Mouse (Mus musculus): ENCODE measurements around the gene Pafah1b3. TPM values are rescaled to one million over a fixed set of nuclear protein-coding genes. Genes with fewer than 3 reads are reported as not detected.

Gene Pafah1b3
- total and polyA plus RNA-seq, 3 experiments = 41.3 to 79.2 (median 76.9) TPM

- Histone ChIP-seq H3K4me1 (ENCODE audit: insufficient read depth, low read depth, low read length) (peaks cover 31% of the 10 kb centered on the region), H3K9me3 (replicated peaks) (no peaks in the 10 kb centered on the region), H3K36me3 (replicated peaks) (peaks cover 13% of the 10 kb centered on the region), H3K4me3 (ENCODE audit: low read depth, low read length) (peak overlapping the region; percentile 53; the same call in 1 of the 2 replicates), H3K27me3 (ENCODE audit: insufficient read depth, low read length) (peaks cover 45% of the 10 kb centered on the region)
- TF ChIP-seq TAL1 (conservative IDR thresholded peaks at IDR 0.05; ENCODE audit: low read depth, low read length) (no peak), POLR2AphosphoS5 (IDR thresholded peaks at IDR 0.05; ENCODE audit: insufficient replicate concordance, low read depth, low read length) (no peak), GATA1 (IDR thresholded peaks at IDR 0.05; ENCODE audit: borderline replicate concordance, low read length) (no peak), CTCF (IDR thresholded peaks at IDR 0.05; ENCODE audit: low read depth, low read length) (no peak), GATA2 (IDR thresholded peaks at IDR 0.05; ENCODE audit: borderline replicate concordance, low read depth, low read length) (no peak)
- DNase-seq (ENCODE audit: low spot score) (no peak), ATAC-seq (ENCODE audit: extremely low read depth, insufficient number of reproducible peaks, low FRiP score, poor library complexity, severe bottlenecking) (no peak)
Measured at GRCm38 (mm10) chr7:25315306-25316041, 17.7 kb upstream of the Pafah1b3 start.

GRCm38 (mm10) chr7:25314606-25315305 is 17.0 kb upstream of the Pafah1b3 start:
- TF ChIP-seq POLR2AphosphoS5 (IDR thresholded peaks at IDR 0.05; ENCODE audit: insufficient replicate concordance, low read depth, low read length) (no peak), GATA1 (IDR thresholded peaks at IDR 0.05; ENCODE audit: borderline replicate concordance, low read length) (no peak)
- peaks cover 48% of the 10 kb centered on the region for H3K27me3 ChIP-seq (ENCODE audit: insufficient read depth, low read length)
- peaks cover 9% of the 10 kb centered on the region for H3K36me3 ChIP-seq (replicated peaks)
- peaks cover 31% of the 10 kb centered on the region for H3K4me1 ChIP-seq (ENCODE audit: insufficient read depth, low read depth, low read length)
- DNase-seq (ENCODE audit: low spot score) (no peak), ATAC-seq (ENCODE audit: extremely low read depth, insufficient number of reproducible peaks, low FRiP score, poor library complexity, severe bottlenecking) (no peak)
- no peak overlapping the region for H3K4me3 ChIP-seq (ENCODE audit: low read depth, low read length)
- H3K9me3 ChIP-seq (replicated peaks) = no peaks in the 10 kb centered on the region

- TF ChIP-seq POLR2AphosphoS5 (IDR thresholded peaks at IDR 0.05; ENCODE audit: insufficient replicate concordance, low read depth, low read length) (no peak), GATA1 (IDR thresholded peaks at IDR 0.05; ENCODE audit: borderline replicate concordance, low read length) (no peak), CTCF (IDR thresholded peaks at IDR 0.05; ENCODE audit: low read depth, low read length) (no peak), GATA2 (IDR thresholded peaks at IDR 0.05; ENCODE audit: borderline replicate concordance, low read depth, low read length) (no peak), TAL1 (conservative IDR thresholded peaks at IDR 0.05; ENCODE audit: low read depth, low read length) (no peak)
- no peak for DNase-seq (ENCODE audit: low spot score)
- Histone ChIP-seq H3K4me3 (ENCODE audit: low read depth, low read length) (no peak overlapping the region), H3K9me3 (replicated peaks) (no peaks in the 10 kb centered on the region), H3K36me3 (replicated peaks) (no peaks in the 10 kb centered on the region), H3K4me1 (ENCODE audit: insufficient read depth, low read depth, low read length) (peaks cover 27% of the 10 kb centered on the region), H3K27me3 (ENCODE audit: insufficient read depth, low read length) (peaks cover 60% of the 10 kb centered on the region)
- ATAC-seq (ENCODE audit: extremely low read depth, insufficient number of reproducible peaks, low FRiP score, poor library complexity, severe bottlenecking) = no peak
Measured at GRCm38 (mm10) chr7:25313325-25313724, 15.5 kb upstream of the Pafah1b3 start.

- H3K36me3 ChIP-seq (replicated peaks) = no peaks in the 10 kb centered on the region
- peaks cover 74% of the 10 kb centered on the region for H3K27me3 ChIP-seq (ENCODE audit: insufficient read depth, low read length)
- H3K4me3 ChIP-seq (ENCODE audit: low read depth, low read length) = no peak overlapping the region
- TF ChIP-seq TAL1 (conservative IDR thresholded peaks at IDR 0.05; ENCODE audit: low read depth, low read length) (no peak), GATA1 (IDR thresholded peaks at IDR 0.05; ENCODE audit: borderline replicate concordance, low read length) (no peak), GATA2 (IDR thresholded peaks at IDR 0.05; ENCODE audit: borderline replicate concordance, low read depth, low read length) (no peak), POLR2AphosphoS5 (IDR thresholded peaks at IDR 0.05; ENCODE audit: insufficient replicate concordance, low read depth, low read length) (no peak), CTCF (IDR thresholded peaks at IDR 0.05; ENCODE audit: low read depth, low read length) (no peak)
- peaks cover 15% of the 10 kb centered on the region for H3K4me1 ChIP-seq (ENCODE audit: insufficient read depth, low read depth, low read length)
- no peak for ATAC-seq (ENCODE audit: extremely low read depth, insufficient number of reproducible peaks, low FRiP score, poor library complexity, severe bottlenecking)
- no peaks in the 10 kb centered on the region for H3K9me3 ChIP-seq (replicated peaks)
- no peak for DNase-seq (ENCODE audit: low spot score)
Measured at GRCm38 (mm10) chr7:25311193-25311592, 13.4 kb upstream of the Pafah1b3 start.

GRCm38 (mm10) chr7:25309425-25309824 is 11.6 kb upstream of the Pafah1b3 start:
- no peaks in the 10 kb centered on the region for H3K36me3 ChIP-seq (replicated peaks)
- H3K4me3 ChIP-seq (ENCODE audit: low read depth, low read length) = no peak overlapping the region
- H3K27me3 ChIP-seq (ENCODE audit: insufficient read depth, low read length) = peaks cover 72% of the 10 kb centered on the region
- TF ChIP-seq TAL1 (conservative IDR thresholded peaks at IDR 0.05; ENCODE audit: low read depth, low read length) (no peak), GATA1 (IDR thresholded peaks at IDR 0.05; ENCODE audit: borderline replicate concordance, low read length) (no peak), POLR2AphosphoS5 (IDR thresholded peaks at IDR 0.05; ENCODE audit: insufficient replicate concordance, low read depth, low read length) (no peak), GATA2 (IDR thresholded peaks at IDR 0.05; ENCODE audit: borderline replicate concordance, low read depth, low read length) (no peak), CTCF (IDR thresholded peaks at IDR 0.05; ENCODE audit: low read depth, low read length) (no peak)
- H3K9me3 ChIP-seq (replicated peaks) = no peaks in the 10 kb centered on the region
- DNase-seq (ENCODE audit: low spot score) = no peak
- peaks cover 7% of the 10 kb centered on the region; the same call in 1 of the 2 replicates for H3K4me1 ChIP-seq (ENCODE audit: insufficient read depth, low read depth, low read length)
- no peak for ATAC-seq (ENCODE audit: extremely low read depth, insufficient number of reproducible peaks, low FRiP score, poor library complexity, severe bottlenecking)

- TF ChIP-seq GATA1 (IDR thresholded peaks at IDR 0.05; ENCODE audit: borderline replicate concordance, low read length) (no peak), POLR2AphosphoS5 (IDR thresholded peaks at IDR 0.05; ENCODE audit: insufficient replicate concordance, low read depth, low read length) (no peak), CTCF (IDR thresholded peaks at IDR 0.05; ENCODE audit: low read depth, low read length) (no peak), TAL1 (conservative IDR thresholded peaks at IDR 0.05; ENCODE audit: low read depth, low read length) (no peak), GATA2 (IDR thresholded peaks at IDR 0.05; ENCODE audit: borderline replicate concordance, low read depth, low read length) (no peak)
- no peak for ATAC-seq (ENCODE audit: extremely low read depth, insufficient number of reproducible peaks, low FRiP score, poor library complexity, severe bottlenecking)
- DNase-seq (ENCODE audit: low spot score) = no peak
- H3K9me3 ChIP-seq (replicated peaks) = no peaks in the 10 kb centered on the region
- no peaks in the 10 kb centered on the region for H3K36me3 ChIP-seq (replicated peaks)
- H3K27me3 ChIP-seq (ENCODE audit: insufficient read depth, low read length) = peaks cover 72% of the 10 kb centered on the region
- H3K4me3 ChIP-seq (ENCODE audit: low read depth, low read length) = no peak overlapping the region
- peaks cover 7% of the 10 kb centered on the region for H3K4me1 ChIP-seq (ENCODE audit: insufficient read depth, low read depth, low read length)
Measured at GRCm38 (mm10) chr7:25308702-25309318, 11.0 kb upstream of the Pafah1b3 start.

Measured in G1E (cell line).